Mouse (Mus musculus) forebrain, embryonic 13.5 days (tissue): ENCODE data around the gene Cd37. TPM values are rescaled to one million over a fixed set of nuclear protein-coding genes. Genes with fewer than 3 reads are reported as not detected.

Experiments
- ATAC-seq: fragments of 200-750 bp; cut with Nextera tagmentation; 2 replicates; pipeline ENCODE4 v1.8.0; 2017
- H3K27ac ChIP-seq: fragments of 300-500 bp; sonication (generic); 2 replicates; pipeline ENCODE4 v1.5.1; 2015; ENCODE audit warnings: inconsistent platforms, mild to moderate bottlenecking, moderate library complexity
- H3K27me3 ChIP-seq: fragments of 300-500 bp; sonication (generic); 2 replicates; pipeline ENCODE4 v1.6.1; 2015; ENCODE audit warnings: mild to moderate bottlenecking, inconsistent platforms
- H3K36me3 ChIP-seq: fragments of 300-500 bp; sonication (generic); 2 replicates; pipeline ENCODE4 v1.6.1; 2015; ENCODE audit warnings: mild to moderate bottlenecking, inconsistent platforms; ENCODE audit not compliant: poor library complexity, severe bottlenecking
- H3K4me1 ChIP-seq: fragments of 300-500 bp; sonication (generic); 2 replicates; pipeline ENCODE4 v1.6.1; 2015; ENCODE audit warnings: inconsistent platforms
- H3K4me2 ChIP-seq: fragments of 300-500 bp; sonication (generic); 2 replicates; pipeline ENCODE4 v1.6.1; 2015; ENCODE audit warnings: inconsistent platforms, mild to moderate bottlenecking, moderate library complexity
- H3K4me3 ChIP-seq: fragments of 300-500 bp; sonication (generic); 2 replicates; pipeline ENCODE4 v1.5.1; 2015; ENCODE audit warnings: mild to moderate bottlenecking, inconsistent platforms
- H3K9ac ChIP-seq: fragments of 300-500 bp; sonication (generic); 2 replicates; pipeline ENCODE4 v1.6.1; 2015; ENCODE audit warnings: mild to moderate bottlenecking, inconsistent platforms
- H3K9me3 ChIP-seq: fragments of 300-500 bp; sonication (generic); replicated peaks from 2 replicates; pipeline ENCODE4 v1.6.1; 2016; ENCODE audit warnings: inconsistent platforms
- WGBS: fragments of 180-500 bp; shearing (Covaris S2); methylation state at CpG from one replicate; pipeline ENCODE4 v1.1.7; 2015; 5-methylcytosine and 5-hydroxymethylcytosine counted together
- polyA plus RNA-seq: library from polyadenylated mRNA; unstranded; fragments of >200 nt; fragmentation: Nextera tagmentation; extraction: Ambion mirVana; gene quantifications from 2 replicates; pipeline ENCODE4 v1.2.1, GENCODE M21; 2015

Gene Cd37
- polyA plus RNA-seq, 1 experiment from 2014 or later, result 0.96 TPM

GRCm38 (mm10) chr7:45195341-45196175, 43.4 kb downstream of the Cd37 start:
- no peaks in the 10 kb centered on the region for H3K36me3 ChIP-seq
- H3K9me3 ChIP-seq, result no peaks in the 10 kb centered on the region
- no peak overlapping the region for H3K4me3 ChIP-seq
- H3K4me2 ChIP-seq, result no peak overlapping the region
- H3K9ac ChIP-seq, result peak overlapping the region; percentile 30; the same call in 1 of the 2 replicates
- peaks cover 21% of the 10 kb centered on the region for H3K27me3 ChIP-seq
- 0 out of 2 replicates have a peak, but pooled peaks cover 10% of the 10 kb centered on the region for H3K4me1 ChIP-seq
- H3K27ac ChIP-seq, result no peak overlapping the region
- ATAC-seq, result no peak
- 63% methylated on average over 13 of the region's 13 CpGs for WGBS

DNA sequence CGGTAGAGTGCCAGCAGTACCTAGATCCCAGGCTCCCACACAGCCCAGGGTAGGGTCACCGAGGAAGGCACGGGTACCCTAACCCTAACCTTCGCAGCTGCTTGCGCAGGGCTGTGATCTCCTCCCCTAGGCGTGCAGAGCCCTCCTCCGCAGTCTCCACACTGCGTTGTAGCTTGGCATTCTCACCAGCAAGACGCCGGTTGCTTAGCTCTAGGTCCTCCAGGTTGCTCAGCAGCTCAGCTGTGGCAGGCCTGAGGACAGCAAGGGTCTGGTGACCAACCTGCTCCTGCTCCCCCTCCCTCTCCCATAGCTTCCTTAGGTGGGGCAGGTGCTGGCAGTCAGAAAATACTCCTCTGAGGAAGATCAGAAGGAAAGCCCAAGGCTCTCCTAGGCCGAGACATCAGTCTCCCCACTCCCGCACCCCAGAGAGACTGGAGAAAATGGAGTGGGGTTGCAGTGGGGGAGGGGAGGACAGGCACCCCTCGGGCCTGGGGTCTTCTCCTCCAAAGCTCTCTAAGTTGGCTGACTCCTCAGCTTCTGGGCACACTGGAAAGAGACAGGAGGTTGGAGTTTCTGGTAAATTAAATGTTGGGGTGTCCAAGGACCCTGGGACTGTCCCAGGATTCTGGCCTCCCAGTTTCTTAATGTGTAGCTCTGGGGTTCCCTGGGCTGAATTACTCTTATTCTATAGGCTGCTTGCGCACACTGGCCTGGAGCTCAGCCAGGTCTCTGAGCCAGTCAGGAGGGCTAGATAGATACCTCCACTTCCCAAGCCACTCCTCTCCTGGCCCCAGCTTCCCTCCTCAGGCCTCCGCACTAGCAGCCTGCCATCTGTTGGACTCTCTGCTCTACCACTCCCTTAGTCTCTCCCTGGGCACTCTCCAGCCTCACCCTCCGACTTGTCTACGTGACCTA, 44.8 kb downstream of the Cd37 start:
- no peak overlapping the region for H3K9ac ChIP-seq
- H3K9me3 ChIP-seq, result no peaks in the 10 kb centered on the region
- no peak overlapping the region for H3K27ac ChIP-seq
- H3K27me3 ChIP-seq, result peaks cover 25% of the 10 kb centered on the region
- 0 out of 2 replicates have a peak, but pooled peaks cover 10% of the 10 kb centered on the region for H3K4me1 ChIP-seq
- 75% methylated on average over 17 of the region's 17 CpGs for WGBS
- no peak overlapping the region for H3K4me2 ChIP-seq
- no peaks in the 10 kb centered on the region for H3K36me3 ChIP-seq
- no peak overlapping the region for H3K4me3 ChIP-seq
- ATAC-seq, result no peak

- Histone ChIP-seq H3K27ac (no peak overlapping the region), H3K36me3 (no peaks in the 10 kb centered on the region), H3K4me3 (no peak overlapping the region), H3K4me2 (no peak overlapping the region), H3K27me3 (peaks cover 26% of the 10 kb centered on the region), H3K9me3 (no peaks in the 10 kb centered on the region), H3K9ac (no peak overlapping the region), H3K4me1 (0 out of 2 replicates have a peak, but pooled peaks cover 7% of the 10 kb centered on the region)
- 58% methylated on average over 5 of the region's 5 CpGs for WGBS
- no peak for ATAC-seq
Measured at GRCm38 (mm10) chr7:45193406-45193805, 45.5 kb downstream of the Cd37 start.

- Histone ChIP-seq H3K36me3 (no peaks in the 10 kb centered on the region), H3K27me3 (peaks cover 33% of the 10 kb centered on the region), H3K27ac (no peak overlapping the region), H3K4me2 (no peak overlapping the region), H3K9me3 (no peaks in the 10 kb centered on the region), H3K4me1 (0 out of 2 replicates have a peak, but pooled peaks cover 4% of the 10 kb centered on the region), H3K4me3 (no peak overlapping the region), H3K9ac (no peak overlapping the region)
- no peak for ATAC-seq
- WGBS, result 80% methylated on average over 7 of the region's 7 CpGs
Measured at GRCm38 (mm10) chr7:45192585-45193310, 46.2 kb downstream of the Cd37 start.

DNA sequence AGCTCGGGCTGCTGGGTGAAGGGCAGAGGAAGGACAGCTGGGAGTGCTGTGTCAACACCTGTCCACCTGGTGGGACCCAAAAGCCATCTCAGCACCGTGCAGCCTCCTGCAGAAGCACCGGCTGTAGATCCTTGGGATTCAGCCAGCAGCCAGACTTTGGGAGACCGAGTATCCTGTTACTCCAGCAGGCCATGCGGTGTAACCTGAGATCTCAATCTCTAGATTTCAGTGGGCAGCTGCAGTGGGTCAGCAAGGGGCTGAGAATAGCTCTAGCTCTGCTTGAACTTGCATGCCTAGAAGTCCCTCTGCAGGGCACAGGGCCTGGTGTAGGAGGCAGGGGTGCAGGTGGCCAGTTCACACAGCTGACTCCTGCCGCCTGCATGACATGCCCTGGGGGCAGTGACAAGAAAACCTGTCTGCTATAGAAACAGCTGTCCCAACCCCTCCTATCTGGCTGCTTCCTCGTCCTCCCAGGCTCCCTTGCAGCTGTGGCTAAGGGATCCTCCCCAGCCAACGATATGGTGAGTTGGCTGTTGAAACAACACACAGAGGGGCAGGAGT, 47.0 kb downstream of the Cd37 start:
- H3K36me3 ChIP-seq, result no peaks in the 10 kb centered on the region
- no peak overlapping the region for H3K9ac ChIP-seq
- H3K4me2 ChIP-seq, result no peak overlapping the region
- peaks cover 34% of the 10 kb centered on the region for H3K27me3 ChIP-seq
- 28% methylated on average over 8 of the region's 8 CpGs for WGBS
- no peaks in the 10 kb centered on the region for H3K9me3 ChIP-seq
- H3K4me3 ChIP-seq, result no peak overlapping the region
- 0 out of 2 replicates have a peak, but pooled peaks cover 4% of the 10 kb centered on the region for H3K4me1 ChIP-seq
- no peak overlapping the region for H3K27ac ChIP-seq
- no peak for ATAC-seq

DNA sequence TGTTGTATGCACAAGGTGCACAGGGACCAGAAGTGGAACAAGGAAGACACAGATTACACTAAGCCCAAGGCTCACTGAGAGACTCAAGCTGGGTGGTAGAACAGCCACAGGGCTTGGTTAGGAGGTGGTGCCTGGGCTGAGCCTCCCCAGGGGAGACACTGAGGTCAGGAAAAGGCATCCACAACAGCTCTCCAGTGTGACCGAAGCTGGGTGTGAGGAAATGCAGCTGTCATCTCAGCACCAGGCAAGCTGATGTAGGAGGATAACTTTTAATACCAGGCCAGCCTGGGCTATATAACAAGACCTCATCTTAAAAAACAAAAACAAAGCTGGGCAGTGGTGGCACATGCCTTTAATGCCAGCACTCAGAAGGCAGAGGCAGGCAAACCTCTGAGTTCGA, 47.8 kb downstream of the Cd37 start:
- WGBS, result 84% methylated on average over 2 of the region's 2 CpGs
- ATAC-seq, result no peak

DNA sequence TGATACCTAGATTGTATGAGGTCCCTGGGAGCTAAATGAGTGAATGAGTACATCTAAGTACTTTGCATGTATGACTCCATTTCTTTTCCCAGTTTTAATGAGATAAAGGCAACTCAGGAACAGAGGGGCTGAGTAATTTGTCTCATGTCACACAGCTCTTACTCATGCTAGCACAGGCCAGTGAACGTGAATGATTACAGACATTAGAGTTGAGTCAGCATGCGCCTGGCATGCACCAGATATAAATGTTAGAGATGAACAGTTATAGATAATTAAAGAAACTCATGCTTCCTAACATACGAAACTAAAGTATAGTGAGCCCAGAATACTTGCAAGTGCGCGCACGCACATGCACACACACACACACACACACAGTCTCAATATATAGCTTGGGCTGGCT, 48.7 kb downstream of the Cd37 start:
- Histone ChIP-seq H3K4me3 (no peak overlapping the region), H3K4me1 (peaks cover 9% of the 10 kb centered on the region; the same call in 1 of the 2 replicates), H3K4me2 (no peak overlapping the region), H3K27me3 (peaks cover 46% of the 10 kb centered on the region), H3K36me3 (no peaks in the 10 kb centered on the region), H3K9me3 (no peaks in the 10 kb centered on the region), H3K27ac (no peak overlapping the region), H3K9ac (no peak overlapping the region)
- no peak for ATAC-seq
- 91% methylated on average over 6 of the region's 6 CpGs for WGBS

More for the DNA sequence above, 47.8 kb downstream of the Cd37 start:
- Histone ChIP-seq H3K27ac (no peak overlapping the region), H3K9me3 (no peaks in the 10 kb centered on the region), H3K4me2 (no peak overlapping the region), H3K9ac (no peak overlapping the region), H3K4me1 (peaks cover 5% of the 10 kb centered on the region; the same call in 1 of the 2 replicates), H3K27me3 (peaks cover 36% of the 10 kb centered on the region), H3K36me3 (no peaks in the 10 kb centered on the region), H3K4me3 (no peak overlapping the region)

GRCm38 (mm10) chr7:45189600-45189999, 49.3 kb downstream of the Cd37 start:
- H3K27ac ChIP-seq, result no peak overlapping the region
- 60% methylated on average over 15 of the region's 16 CpGs for WGBS
- no peak overlapping the region for H3K4me3 ChIP-seq
- peaks cover 9% of the 10 kb centered on the region; the same call in 1 of the 2 replicates for H3K4me1 ChIP-seq
- H3K36me3 ChIP-seq, result no peaks in the 10 kb centered on the region
- ATAC-seq, result no peak
- H3K27me3 ChIP-seq, result peaks cover 52% of the 10 kb centered on the region
- no peak overlapping the region for H3K9ac ChIP-seq
- H3K9me3 ChIP-seq, result no peaks in the 10 kb centered on the region
- no peak overlapping the region for H3K4me2 ChIP-seq

GRCm38 (mm10) chr7:45185921-45186320, 53.0 kb downstream of the Cd37 start:
- ATAC-seq, result no peak
- no peak overlapping the region for H3K4me3 ChIP-seq
- no peak overlapping the region for H3K9ac ChIP-seq
- H3K36me3 ChIP-seq, result no peaks in the 10 kb centered on the region
- peaks cover 23% of the 10 kb centered on the region for H3K4me1 ChIP-seq
- no peak overlapping the region for H3K4me2 ChIP-seq
- 46% methylated on average over 7 of the region's 7 CpGs for WGBS
- peaks cover 80% of the 10 kb centered on the region for H3K27me3 ChIP-seq
- H3K9me3 ChIP-seq, result no peaks in the 10 kb centered on the region
- no peak overlapping the region for H3K27ac ChIP-seq

- WGBS, result 66% methylated on average over 7 of the region's 7 CpGs
- Histone ChIP-seq H3K36me3 (no peaks in the 10 kb centered on the region), H3K9me3 (no peaks in the 10 kb centered on the region), H3K27ac (no peak overlapping the region), H3K4me1 (peaks cover 24% of the 10 kb centered on the region), H3K27me3 (peaks cover 91% of the 10 kb centered on the region), H3K4me3 (no peak overlapping the region), H3K9ac (no peak overlapping the region), H3K4me2 (no peak overlapping the region)
- no peak for ATAC-seq
Measured at GRCm38 (mm10) chr7:45183672-45184071, 55.2 kb downstream of the Cd37 start.
